Mouse (Mus musculus): ENCODE measurements around the gene Chrna3. TPM values are rescaled to one million over a fixed set of nuclear protein-coding genes. Genes with fewer than 3 reads are reported as not detected.

Gene Chrna3
- polyA plus RNA-seq, 1 experiment: 2.6 TPM

DNA sequence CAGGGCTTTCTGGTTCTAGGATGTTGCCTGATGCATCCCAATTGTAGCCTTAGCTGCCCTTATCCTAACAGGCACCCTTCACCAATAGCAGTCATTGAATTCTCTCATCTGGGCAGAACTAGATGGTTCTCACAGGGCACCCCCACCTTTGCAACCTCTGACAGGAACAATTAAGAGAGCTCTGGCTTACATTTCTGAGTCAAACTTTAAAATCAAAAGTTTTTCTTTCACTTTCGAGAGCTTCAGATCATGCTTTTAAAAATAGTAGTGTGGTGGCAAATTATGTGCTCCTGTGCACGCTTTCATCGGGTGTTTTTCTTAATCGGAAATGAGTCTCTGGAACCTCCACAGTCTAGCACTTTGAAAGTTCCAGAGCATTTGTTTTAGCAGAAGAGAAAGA, 65.3 kb downstream of the Chrna3 start:
- Histone ChIP-seq H3K27me3 (ENCODE audit: control insufficient read depth, insufficient read depth, low read length) (no peaks in the 10 kb centered on the region), H3K4me1 (ENCODE audit: control insufficient read depth, insufficient read depth, low read length) (no peaks in the 10 kb centered on the region), H3K4me3 (replicated peaks; ENCODE audit: insufficient read depth, low read depth, low read length) (no peak overlapping the region), H3K27ac (ENCODE audit: insufficient read depth, low read length) (no peak overlapping the region)
- TF ChIP-seq POLR2A (IDR thresholded peaks at IDR 0.05; ENCODE audit: borderline replicate concordance, insufficient read depth, low read length): no peak
- no peak for TF ChIP-seq CTCF (IDR thresholded peaks at IDR 0.05; ENCODE audit: borderline replicate concordance, insufficient read depth, low read depth, low read length)
- DNase-seq: no peak
- 90% methylated on average over 4 of the region's 4 CpGs for WGBS

Other genes with a start within 250 kb of the Chrna3 start
- 28.0 and 30.1 TPM in 2 replicates for gene Ireb2, start 162.8 kb downstream of the Chrna3 start, polyA plus RNA-seq (2012; rRNA removed)
- gene Hykk, start 109.3 kb downstream of the Chrna3 start, polyA plus RNA-seq (2012; rRNA removed): 1.4 and 1.6 TPM in 2 replicates
- 148 and 156 TPM in 2 replicates for gene Psma4, start 75.8 kb downstream of the Chrna3 start, polyA plus RNA-seq (2012; rRNA removed)
- not detected in 2 replicates for gene AY074887, start 75.6 kb downstream of the Chrna3 start, polyA plus RNA-seq (2012; rRNA removed)
- gene Chrna5, start 45.7 kb downstream of the Chrna3 start, polyA plus RNA-seq (2012; rRNA removed): 0.05 and 0.22 TPM in 2 replicates
- 2.7 and 3.1 TPM in 2 replicates for gene Chrnb4, start 22.2 kb upstream of the Chrna3 start, polyA plus RNA-seq (2012; rRNA removed)
- gene Ube2q2, start 122.3 kb upstream of the Chrna3 start, polyA plus RNA-seq (2012; rRNA removed): 54.5 and 54.9 TPM in 2 replicates
- 42.9 and 45.3 TPM in 2 replicates for gene Fbxo22, start 182.4 kb upstream of the Chrna3 start, polyA plus RNA-seq (2012; rRNA removed)

Measured in cerebellum, adult 2 months (tissue).